Mouse (Mus musculus) stomach, embryonic 16.5 days (tissue): ENCODE results near the gene Pglyrp3. TPM values are rescaled to one million over a fixed set of nuclear protein-coding genes. Genes with fewer than 3 reads are reported as not detected.
"Not testable (repeated sequence)": the region's sequence is repeated elsewhere in the genome, so short reads cannot be mapped to it uniquely, and the experiment has no call there.

Source experiments
- ATAC-seq: fragments of 200-750 bp; cut with Nextera tagmentation; 2 replicates; pipeline ENCODE4 v1.8.0; 2017; ENCODE audit warnings: moderate number of reproducible peaks, moderate TSS enrichment; ENCODE audit not compliant: insufficient read depth, low FRiP score
- H3K27ac ChIP-seq: fragments of 300-500 bp; sonication (generic); 2 replicates; pipeline ENCODE4 v1.5.1; 2014; ENCODE audit warnings: low read length
- H3K27me3 ChIP-seq: fragments of 300-500 bp; sonication (generic); 2 replicates; pipeline ENCODE4 v1.6.1; 2014; ENCODE audit warnings: low read length, control low read depth, mixed read lengths; ENCODE audit not compliant: control insufficient read depth, insufficient read depth
- H3K36me3 ChIP-seq: fragments of 300-500 bp; sonication (generic); 2 replicates; pipeline ENCODE4 v1.6.1; 2014; ENCODE audit warnings: low read length; ENCODE audit not compliant: control insufficient read depth, insufficient read depth
- H3K4me1 ChIP-seq: fragments of 300-500 bp; sonication (generic); 2 replicates; pipeline ENCODE4 v1.6.1; 2014; ENCODE audit warnings: low read length, control low read depth, mixed read lengths; ENCODE audit not compliant: control insufficient read depth, insufficient read depth
- H3K4me2 ChIP-seq: fragments of 300-500 bp; sonication (generic); 2 replicates; pipeline ENCODE4 v1.6.1; 2014; ENCODE audit warnings: low read depth, low read length, mixed read lengths
- H3K4me3 ChIP-seq: fragments of 300-500 bp; sonication (generic); replicated peaks from 2 replicates; pipeline ENCODE4 v1.5.1; 2014; ENCODE audit warnings: mild to moderate bottlenecking, low read length
- H3K9ac ChIP-seq: fragments of 300-500 bp; sonication (generic); 2 replicates; pipeline ENCODE4 v1.6.1; 2014; ENCODE audit warnings: low read length
- H3K9me3 ChIP-seq: fragments of 300-500 bp; sonication (generic); replicated peaks from 2 replicates; pipeline ENCODE4 v1.6.1; 2016; ENCODE audit warnings: low read length, control low read depth; ENCODE audit not compliant: control insufficient read depth
- WGBS: fragments of 180-500 bp; shearing (Covaris S2); extraction: QIAGEN DNeasy Blood & Tissue Kit; methylation state at CpG from one replicate; pipeline ENCODE4 v1.1.7; 2014; 5-methylcytosine and 5-hydroxymethylcytosine counted together
- polyA plus RNA-seq: library from polyadenylated mRNA; unstranded; fragments of >200 nt; fragmentation: Nextera tagmentation; extraction: Ambion mirVana; gene quantifications from 2 replicates; pipeline ENCODE4 v1.2.1, GENCODE M21; 2015

Gene Pglyrp3
- polyA plus RNA-seq, result 2.8 and 7.9 TPM in 2 replicates

- no peak within 1 kb of the TSS for H3K9ac ChIP-seq
- no peaks in the 10 kb centered on the region for H3K9me3 ChIP-seq
- H3K36me3 ChIP-seq, result no peaks in the 10 kb centered on the region
- H3K27ac ChIP-seq, result no peak within 1 kb of the TSS
- no peak within 1 kb of the TSS for H3K4me2 ChIP-seq
- H3K4me1 ChIP-seq, result no peaks in the 10 kb centered on the region
- ATAC-seq, result no peak
- WGBS, result 90% methylated on average over 1 of the region's 1 CpGs
- no peaks in the 10 kb centered on the region for H3K27me3 ChIP-seq
- H3K4me3 ChIP-seq, result no peak within 1 kb of the TSS
These were observed at the start of gene Pglyrp3 for GRCm38 (mm10) chr3:92014283-92014682. TSS of gene Pglyrp3 (plus strand) at chr3:92014583.

DNA sequence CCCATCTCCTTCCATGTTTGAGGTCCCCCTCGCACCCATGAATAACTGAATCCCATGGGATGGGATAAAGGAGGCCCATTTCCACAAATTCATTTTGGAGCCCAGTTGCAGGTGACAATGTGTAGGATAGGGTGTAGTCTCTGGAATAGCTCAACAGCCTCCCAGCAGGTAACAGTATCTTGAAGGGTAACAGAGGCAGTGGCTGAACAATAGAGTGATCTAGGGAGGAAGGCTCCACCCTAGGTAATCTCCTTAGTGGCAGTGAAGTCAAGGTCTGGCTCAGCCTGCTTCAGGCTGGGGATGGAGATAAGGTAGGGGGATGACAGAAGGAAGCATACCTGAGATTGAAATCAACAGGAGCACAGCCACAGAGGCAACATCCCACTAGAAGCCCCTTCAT is 3.4 kb upstream of the Pglyrp3 start:
- 82% methylated on average over 1 of the region's 1 CpGs for WGBS
- Histone ChIP-seq H3K9ac (no peak overlapping the region), H3K4me3 (no peak overlapping the region), H3K9me3 (no peaks in the 10 kb centered on the region), H3K27ac (no peak overlapping the region), H3K36me3 (no peaks in the 10 kb centered on the region), H3K4me2 (no peak overlapping the region), H3K4me1 (no peaks in the 10 kb centered on the region), H3K27me3 (no peaks in the 10 kb centered on the region)
- no peak for ATAC-seq

GRCm38 (mm10) chr3:92024541-92024940 is 10.2 kb downstream of the Pglyrp3 start:
- not testable (repeated sequence) for H3K36me3 ChIP-seq, H3K4me1 ChIP-seq, H3K9me3 ChIP-seq, ATAC-seq, H3K4me3 ChIP-seq, H3K27ac ChIP-seq, H3K27me3 ChIP-seq, H3K9ac ChIP-seq
- H3K4me2 ChIP-seq, result peak overlapping the region; percentile 31; the same call in 1 of the 2 replicates
- 56% methylated on average over 24 of the region's 24 CpGs for WGBS

DNA sequence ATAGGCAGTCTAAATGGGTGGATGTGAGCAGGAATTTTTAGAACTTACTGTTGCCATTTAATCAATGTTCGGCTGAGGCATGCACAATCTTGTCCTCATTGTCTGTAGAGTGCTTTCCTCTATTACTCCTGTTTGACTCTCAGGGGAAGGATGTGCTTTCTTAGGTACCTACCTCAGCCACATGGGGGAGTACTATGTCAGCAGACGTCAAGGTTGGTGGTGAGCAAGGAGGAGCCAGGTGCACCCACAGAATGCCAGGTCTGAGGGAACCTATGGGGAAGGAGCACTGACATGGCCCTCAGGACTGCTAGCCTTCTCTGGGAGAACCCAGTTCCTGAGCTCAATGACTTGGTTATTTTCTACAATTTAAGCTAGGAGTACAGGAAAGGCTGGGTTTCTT is 18.8 kb downstream of the Pglyrp3 start:
- H3K9ac ChIP-seq, result no peak overlapping the region
- H3K4me3 ChIP-seq, result no peak overlapping the region
- H3K36me3 ChIP-seq, result no peaks in the 10 kb centered on the region
- no peak overlapping the region for H3K4me2 ChIP-seq
- ATAC-seq, result no peak
- H3K4me1 ChIP-seq, result peaks cover 2% of the 10 kb centered on the region; the same call in 1 of the 2 replicates
- H3K27ac ChIP-seq, result peak overlapping the region; percentile 61
- H3K27me3 ChIP-seq, result no peaks in the 10 kb centered on the region
- 39% methylated on average over 2 of the region's 2 CpGs for WGBS
- no peaks in the 10 kb centered on the region for H3K9me3 ChIP-seq

GRCm38 (mm10) chr3:92033892-92034291 is 19.5 kb downstream of the Pglyrp3 start:
- no peak overlapping the region for H3K4me2 ChIP-seq
- WGBS, result 23% methylated on average over 1 of the region's 1 CpGs
- no peak overlapping the region for H3K4me3 ChIP-seq
- no peaks in the 10 kb centered on the region for H3K27me3 ChIP-seq
- ATAC-seq, result no peak
- H3K9ac ChIP-seq, result no peak overlapping the region
- no peaks in the 10 kb centered on the region for H3K9me3 ChIP-seq
- H3K4me1 ChIP-seq, result peaks cover 2% of the 10 kb centered on the region; the same call in 1 of the 2 replicates
- no peaks in the 10 kb centered on the region for H3K36me3 ChIP-seq
- H3K27ac ChIP-seq, result peak overlapping the region; percentile 61

- no peaks in the 10 kb centered on the region for H3K36me3 ChIP-seq
- H3K4me3 ChIP-seq, result no peak overlapping the region
- no peaks in the 10 kb centered on the region for H3K27me3 ChIP-seq
- no peak overlapping the region for H3K9ac ChIP-seq
- no peak for ATAC-seq
- H3K4me2 ChIP-seq, result no peak overlapping the region
- 51% methylated on average over 6 of the region's 6 CpGs for WGBS
- no peaks in the 10 kb centered on the region for H3K9me3 ChIP-seq
- H3K4me1 ChIP-seq, result no peaks in the 10 kb centered on the region
- H3K27ac ChIP-seq, result no peak overlapping the region
These were observed 36.1 kb downstream of the Pglyrp3 start for GRCm38 (mm10) chr3:92050382-92051054.

- Histone ChIP-seq H3K27ac (no peak overlapping the region; the same call in 1 of the 2 replicates), H3K27me3 (peaks cover 25% of the 10 kb centered on the region), H3K4me1 (no peaks in the 10 kb centered on the region), H3K9ac (peak overlapping the region; percentile 72), H3K9me3 (no peaks in the 10 kb centered on the region), H3K4me3 (peak overlapping the region; percentile 71), H3K36me3 (no peaks in the 10 kb centered on the region), H3K4me2 (peak overlapping the region; percentile 98)
- peak; percentile 84 for ATAC-seq
- WGBS, result 0% methylated on average over 78 of the region's 82 CpGs
These were observed 66.3 kb downstream of the Pglyrp3 start for GRCm38 (mm10) chr3:92080462-92081284.
